Mouse (Mus musculus) C2C12 (cell line): Measurements from ENCODE around the gene Pfkl.

Experiments
- CEBPB ChIP-seq: IDR thresholded peaks from one replicate; pipeline ENCODE4 v1.6.1; 2011; ENCODE audit warnings: low read depth, mild to moderate bottlenecking, control low read depth, moderate library complexity
- CTCF ChIP-seq: IDR thresholded peaks from one replicate; pipeline ENCODE4 v1.5.1; 2011; ENCODE audit not compliant: control insufficient read depth, insufficient read depth, insufficient read length
- FOSL1 ChIP-seq: IDR thresholded peaks from one replicate; pipeline ENCODE4 v1.8.0; 2011; ENCODE audit warnings: mild to moderate bottlenecking, low read length; ENCODE audit not compliant: poor library complexity, insufficient read depth, severe bottlenecking
- MAX ChIP-seq: IDR thresholded peaks from one replicate; pipeline ENCODE4 v1.6.1; 2011; ENCODE audit warnings: mild to moderate bottlenecking, control low read depth
- MYOD1 ChIP-seq: IDR thresholded peaks from one replicate; pipeline ENCODE4 v1.6.1; 2011; ENCODE audit warnings: low read depth; ENCODE audit not compliant: control insufficient read depth, insufficient read length
- MYOG ChIP-seq: IDR thresholded peaks from one replicate; pipeline ENCODE4 v1.6.1; 2011; ENCODE audit not compliant: control insufficient read depth, insufficient read length; ENCODE audit errors: extremely low read depth
- USF1 ChIP-seq: IDR thresholded peaks from one replicate; pipeline ENCODE4 v1.6.1; 2011; ENCODE audit warnings: low read depth, mild to moderate bottlenecking, control low read depth, moderate library complexity

GRCm38 (mm10) chr10:78004479-78005100 is 5.3 kb downstream of the Pfkl start:
- TF ChIP-seq CTCF: no peak
- TF ChIP-seq MAX: no peak
- TF ChIP-seq USF1: no peak
- no peak for TF ChIP-seq MYOD1
- TF ChIP-seq MYOG: no peak
- no peak for TF ChIP-seq CEBPB
- TF ChIP-seq FOSL1: no peak
